Mouse (Mus musculus) testis, adult 2 months (tissue): ENCODE measurements around the gene Kiz.

Source experiments
- CTCF ChIP-seq: fragments of 200-500 bp; IDR thresholded peaks from 2 replicates; pipeline ENCODE4 v1.5.1; 2012; ENCODE audit warnings: low read depth, mild to moderate bottlenecking, inconsistent platforms, low read length, moderate library complexity; ENCODE audit not compliant: control insufficient read depth, insufficient read depth, insufficient replicate concordance
- POLR2A ChIP-seq: fragments of 200-500 bp; IDR thresholded peaks from 2 replicates; pipeline ENCODE4 v1.6.1; 2012; ENCODE audit warnings: low read depth, mild to moderate bottlenecking, inconsistent platforms, low read length, moderate library complexity; ENCODE audit not compliant: control insufficient read depth

GRCm38 (mm10) chr2:147012141-147012622 is 156.5 kb downstream of the Kiz start:
- TF ChIP-seq CTCF: no peak
- no peak for TF ChIP-seq POLR2A
